Mouse (Mus musculus): Measurements from ENCODE around the gene Macf1.
"Not testable (repeated sequence)": the region's sequence is repeated elsewhere in the genome, so short reads cannot be mapped to it uniquely, and the experiment has no call there.

The Macf1 gene

GRCm38 (mm10) chr4:123667260-123667867 lies 16.8 kb downstream of the Macf1 start:
- peak; percentile 77 for DNase-seq

GRCm38 (mm10) chr4:123666517-123666916 lies 17.6 kb downstream of the Macf1 start:
- no peak for DNase-seq

- DNase-seq: no peak
Measured at GRCm38 (mm10) chr4:123665681-123666278, 18.4 kb downstream of the Macf1 start.

- no peak for DNase-seq
Measured at GRCm38 (mm10) chr4:123664951-123665661, 19.1 kb downstream of the Macf1 start.

GRCm38 (mm10) chr4:123664021-123664950 lies 19.9 kb downstream of the Macf1 start:
- DNase-seq: peak; percentile 64

GRCm38 (mm10) chr4:123663688-123663965 lies 20.5 kb downstream of the Macf1 start:
- DNase-seq: no peak

- DNase-seq: no peak
Measured at GRCm38 (mm10) chr4:123662914-123663687, 21.1 kb downstream of the Macf1 start.

GRCm38 (mm10) chr4:123658175-123658574 lies 26.0 kb downstream of the Macf1 start:
- no peak for DNase-seq

- DNase-seq: no peak
Measured at GRCm38 (mm10) chr4:123655245-123655644, 28.9 kb downstream of the Macf1 start.

GRCm38 (mm10) chr4:123654566-123654965 lies 29.6 kb downstream of the Macf1 start:
- DNase-seq: no peak

- DNase-seq: not testable (repeated sequence)
Measured at GRCm38 (mm10) chr4:123653446-123653845, 30.7 kb downstream of the Macf1 start.

- no peak for DNase-seq
Measured at GRCm38 (mm10) chr4:123652130-123652529, 32.0 kb downstream of the Macf1 start.

- DNase-seq: no peak
Measured at GRCm38 (mm10) chr4:123649131-123649530, 35.0 kb downstream of the Macf1 start.

- no peak for DNase-seq
Measured at GRCm38 (mm10) chr4:123647668-123648067, 36.5 kb downstream of the Macf1 start.

- no peak for DNase-seq
Measured at GRCm38 (mm10) chr4:123647109-123647508, 37.1 kb downstream of the Macf1 start.

GRCm38 (mm10) chr4:123645246-123645845 lies 38.8 kb downstream of the Macf1 start:
- DNase-seq: no peak

- no peak for DNase-seq
Measured at GRCm38 (mm10) chr4:123643561-123643960, 40.6 kb downstream of the Macf1 start.

GRCm38 (mm10) chr4:123642877-123643276 lies 41.3 kb downstream of the Macf1 start:
- DNase-seq: no peak

GRCm38 (mm10) chr4:123637136-123637535 lies 47.0 kb downstream of the Macf1 start:
- no peak for DNase-seq

GRCm38 (mm10) chr4:123635428-123635827 lies 48.7 kb downstream of the Macf1 start:
- no peak for DNase-seq

- DNase-seq: no peak
Measured at GRCm38 (mm10) chr4:123634436-123634835, 49.7 kb downstream of the Macf1 start.

- no peak for DNase-seq
Measured at GRCm38 (mm10) chr4:123633874-123634273, 50.3 kb downstream of the Macf1 start.

Data from cerebellum, adult 9-11 months (tissue).